Mouse (Mus musculus) stomach, embryonic 14.5 days (tissue): Measurements from ENCODE around the gene Msn. TPM values are rescaled to one million over a fixed set of nuclear protein-coding genes. Genes with fewer than 3 reads are reported as not detected.

Experiments
- ATAC-seq: fragments of 200-750 bp; cut with Nextera tagmentation; 2 replicates; pipeline ENCODE4 v1.8.0; 2017; ENCODE audit warnings: low read depth, moderate TSS enrichment; ENCODE audit not compliant: insufficient number of reproducible peaks, insufficient read depth, low FRiP score
- H3K27ac ChIP-seq: fragments of 300-500 bp; sonication (generic); 2 replicates; pipeline ENCODE4 v1.5.1; 2014; ENCODE audit warnings: mild to moderate bottlenecking, low read length, moderate library complexity, mixed read lengths
- H3K27me3 ChIP-seq: fragments of 300-500 bp; sonication (generic); 2 replicates; pipeline ENCODE4 v1.6.1; 2014; ENCODE audit warnings: low read length, control low read depth, mixed read lengths; ENCODE audit not compliant: control insufficient read depth, insufficient read depth
- H3K36me3 ChIP-seq: fragments of 300-500 bp; sonication (generic); 2 replicates; pipeline ENCODE4 v1.6.1; 2014; ENCODE audit warnings: mild to moderate bottlenecking, control low read depth, low read length, moderate library complexity, mixed read lengths; ENCODE audit not compliant: control insufficient read depth, insufficient read depth
- H3K4me1 ChIP-seq: fragments of 300-500 bp; sonication (generic); 2 replicates; pipeline ENCODE4 v1.6.1; 2014; ENCODE audit warnings: low read length, control low read depth, mixed read lengths; ENCODE audit not compliant: control insufficient read depth, insufficient read depth
- H3K4me2 ChIP-seq: fragments of 300-500 bp; sonication (generic); replicated peaks from 2 replicates; pipeline ENCODE4 v1.6.1; 2014; ENCODE audit warnings: low read depth, low read length, control low read depth
- H3K4me3 ChIP-seq: fragments of 300-500 bp; sonication (generic); 2 replicates; pipeline ENCODE4 v1.5.1; 2014; ENCODE audit warnings: low read depth, low read length, control low read depth
- H3K9ac ChIP-seq: fragments of 300-500 bp; sonication (generic); replicated peaks from 2 replicates; pipeline ENCODE4 v1.6.1; 2014; ENCODE audit warnings: low read depth, mild to moderate bottlenecking, control low read depth, low read length, moderate library complexity, mixed read lengths
- H3K9me3 ChIP-seq: fragments of 300-500 bp; sonication (generic); 2 replicates; pipeline ENCODE4 v1.6.1; 2016; ENCODE audit warnings: low read depth, low read length, control low read depth; ENCODE audit not compliant: control insufficient read depth
- WGBS: fragments of 180-500 bp; shearing (Covaris S2); extraction: QIAGEN DNeasy Blood & Tissue Kit; methylation state at CpG from one replicate; pipeline ENCODE4 v1.1.7; 2014; 5-methylcytosine and 5-hydroxymethylcytosine counted together
- polyA plus RNA-seq: library from polyadenylated mRNA; unstranded; fragments of >200 nt; fragmentation: Nextera tagmentation; extraction: Ambion mirVana; gene quantifications from 2 replicates; pipeline ENCODE4 v1.2.1, GENCODE M21; 2014

Msn gene
- polyA plus RNA-seq, 1 experiment from 2014 or later: 87.3 TPM

- H3K36me3 ChIP-seq: no peaks in the 10 kb centered on the region
- no peaks in the 10 kb centered on the region for H3K9me3 ChIP-seq
- WGBS: 57% methylated on average over 5 of the region's 5 CpGs
- H3K4me2 ChIP-seq: no peak overlapping the region
- H3K9ac ChIP-seq: no peak overlapping the region
- no peak overlapping the region for H3K27ac ChIP-seq
- no peaks in the 10 kb centered on the region for H3K27me3 ChIP-seq
- ATAC-seq: no peak
- H3K4me3 ChIP-seq: no peak overlapping the region
- H3K4me1 ChIP-seq: no peaks in the 10 kb centered on the region
Observed at GRCm38 (mm10) chrX:96134243-96134661, 38.4 kb downstream of the Msn start.

GRCm38 (mm10) chrX:96134840-96135580 is 39.2 kb downstream of the Msn start:
- no peak for ATAC-seq
- Histone ChIP-seq H3K4me3 (no peak overlapping the region), H3K9me3 (no peaks in the 10 kb centered on the region), H3K9ac (no peak overlapping the region), H3K27me3 (no peaks in the 10 kb centered on the region), H3K36me3 (no peaks in the 10 kb centered on the region), H3K27ac (no peak overlapping the region), H3K4me1 (no peaks in the 10 kb centered on the region), H3K4me2 (no peak overlapping the region)
- WGBS: 52% methylated on average over 6 of the region's 6 CpGs

- Histone ChIP-seq H3K4me3 (no peak overlapping the region), H3K27ac (no peak overlapping the region), H3K9ac (no peak overlapping the region), H3K4me2 (no peak overlapping the region), H3K4me1 (no peaks in the 10 kb centered on the region), H3K9me3 (no peaks in the 10 kb centered on the region), H3K36me3 (no peaks in the 10 kb centered on the region), H3K27me3 (no peaks in the 10 kb centered on the region)
- no peak for ATAC-seq
- WGBS: 71% methylated on average over 4 of the region's 4 CpGs
Observed at GRCm38 (mm10) chrX:96135581-96135980, 39.7 kb downstream of the Msn start.

- Histone ChIP-seq H3K27ac (no peak overlapping the region), H3K9me3 (no peaks in the 10 kb centered on the region), H3K9ac (no peak overlapping the region), H3K4me2 (no peak overlapping the region), H3K4me3 (no peak overlapping the region), H3K4me1 (no peaks in the 10 kb centered on the region), H3K36me3 (no peaks in the 10 kb centered on the region), H3K27me3 (no peaks in the 10 kb centered on the region)
- no peak for ATAC-seq
- 85% methylated on average over 2 of the region's 2 CpGs for WGBS
Observed at GRCm38 (mm10) chrX:96139262-96139661, 43.4 kb downstream of the Msn start.

- Histone ChIP-seq H3K27ac (no peak overlapping the region), H3K9ac (no peak overlapping the region), H3K27me3 (no peaks in the 10 kb centered on the region), H3K9me3 (no peaks in the 10 kb centered on the region), H3K4me2 (no peak overlapping the region), H3K4me1 (no peaks in the 10 kb centered on the region), H3K4me3 (no peak overlapping the region), H3K36me3 (no peaks in the 10 kb centered on the region)
- no peak for ATAC-seq
- 81% methylated on average over 3 of the region's 3 CpGs for whole genome bisulfite sequencing
Observed at GRCm38 (mm10) chrX:96144960-96145488, 49.2 kb downstream of the Msn start.

- Histone ChIP-seq H3K9ac (no peak overlapping the region), H3K9me3 (no peaks in the 10 kb centered on the region), H3K4me1 (no peaks in the 10 kb centered on the region), H3K27ac (no peak overlapping the region), H3K36me3 (no peaks in the 10 kb centered on the region), H3K27me3 (no peaks in the 10 kb centered on the region), H3K4me3 (no peak overlapping the region), H3K4me2 (no peak overlapping the region)
- 82% methylated on average over 2 of the region's 2 CpGs for WGBS
- ATAC-seq: no peak
Observed at GRCm38 (mm10) chrX:96148217-96148616, 52.4 kb downstream of the Msn start.

GRCm38 (mm10) chrX:96153362-96153761 is 57.5 kb downstream of the Msn start:
- ATAC-seq: no peak
- H3K9me3 ChIP-seq: no peaks in the 10 kb centered on the region
- H3K27me3 ChIP-seq: no peaks in the 10 kb centered on the region
- H3K27ac ChIP-seq: no peak overlapping the region
- no peak overlapping the region for H3K4me3 ChIP-seq
- no peak overlapping the region for H3K4me2 ChIP-seq
- no peaks in the 10 kb centered on the region for H3K36me3 ChIP-seq
- no peak overlapping the region for H3K9ac ChIP-seq
- H3K4me1 ChIP-seq: no peaks in the 10 kb centered on the region
- 87% methylated on average over 3 of the region's 3 CpGs for WGBS

GRCm38 (mm10) chrX:96157936-96158335 is 62.1 kb downstream of the Msn start:
- H3K4me1 ChIP-seq: no peaks in the 10 kb centered on the region
- H3K36me3 ChIP-seq: no peaks in the 10 kb centered on the region
- 90% methylated on average over 3 of the region's 3 CpGs for WGBS
- H3K4me2 ChIP-seq: no peak overlapping the region
- no peak overlapping the region for H3K4me3 ChIP-seq
- H3K9ac ChIP-seq: no peak overlapping the region
- no peaks in the 10 kb centered on the region for H3K9me3 ChIP-seq
- no peak overlapping the region for H3K27ac ChIP-seq
- no peak for ATAC-seq
- H3K27me3 ChIP-seq: no peaks in the 10 kb centered on the region

GRCm38 (mm10) chrX:96162571-96162970 is 66.7 kb downstream of the Msn start:
- WGBS: 85% methylated on average over 2 of the region's 2 CpGs
- no peaks in the 10 kb centered on the region for H3K27me3 ChIP-seq
- no peak overlapping the region for H3K4me2 ChIP-seq
- H3K4me3 ChIP-seq: no peak overlapping the region
- H3K9ac ChIP-seq: no peak overlapping the region
- H3K4me1 ChIP-seq: no peaks in the 10 kb centered on the region
- H3K27ac ChIP-seq: no peak overlapping the region
- H3K36me3 ChIP-seq: no peaks in the 10 kb centered on the region
- ATAC-seq: no peak
- H3K9me3 ChIP-seq: no peaks in the 10 kb centered on the region
